Mouse (Mus musculus) embryonic facial prominence, embryonic 14.5 days (tissue): ENCODE data around the gene Ccdc116. TPM values are rescaled to one million over a fixed set of nuclear protein-coding genes. Genes with fewer than 3 reads are reported as not detected.

Experiments
- ATAC-seq: fragments of 200-750 bp; cut with Nextera tagmentation; 2 replicates; pipeline ENCODE4 v1.8.0; 2017; ENCODE audit warnings: low read depth, moderate number of reproducible peaks, moderate TSS enrichment
- DNase-seq: peaks from one replicate; pipeline ENCODE4 v3.0.0-alpha.2; 2015; ENCODE audit warnings: low spot score
- H3K27ac ChIP-seq: fragments of 300-500 bp; sonication (generic); replicated peaks from 2 replicates; pipeline ENCODE4 v1.5.1; 2014; ENCODE audit warnings: low read depth, mild to moderate bottlenecking, low read length, moderate library complexity
- H3K27me3 ChIP-seq: fragments of 300-500 bp; sonication (generic); replicated peaks from 2 replicates; pipeline ENCODE4 v1.6.1; 2014; ENCODE audit warnings: low read length; ENCODE audit not compliant: control insufficient read depth, insufficient read depth
- H3K36me3 ChIP-seq: fragments of 300-500 bp; sonication (generic); 2 replicates; pipeline ENCODE4 v1.6.1; 2014; ENCODE audit warnings: low read length, mixed read lengths; ENCODE audit not compliant: control insufficient read depth, insufficient read depth
- H3K4me1 ChIP-seq: fragments of 300-500 bp; sonication (generic); 2 replicates; pipeline ENCODE4 v1.6.1; 2014; ENCODE audit warnings: antibody characterized with exemption, low read length; ENCODE audit not compliant: control insufficient read depth, insufficient read depth
- H3K4me2 ChIP-seq: fragments of 300-500 bp; sonication (generic); 2 replicates; pipeline ENCODE4 v1.6.1; 2014; ENCODE audit warnings: low read depth, mild to moderate bottlenecking, low read length, moderate library complexity, mixed read lengths
- H3K4me3 ChIP-seq: fragments of 300-500 bp; sonication (generic); 2 replicates; pipeline ENCODE4 v1.5.1; 2014; ENCODE audit warnings: low read depth, mild to moderate bottlenecking, low read length
- H3K9ac ChIP-seq: fragments of 300-500 bp; sonication (generic); 2 replicates; pipeline ENCODE4 v1.6.1; 2014; ENCODE audit warnings: low read depth, mild to moderate bottlenecking, low read length, moderate library complexity, mixed read lengths
- H3K9me3 ChIP-seq: fragments of 300-500 bp; sonication (generic); 2 replicates; pipeline ENCODE4 v1.6.1; 2016; ENCODE audit warnings: low read length; ENCODE audit not compliant: control insufficient read depth
- WGBS: fragments of 180-500 bp; shearing (Covaris S2); extraction: QIAGEN DNeasy Blood & Tissue Kit; methylation state at CpG from one replicate; pipeline ENCODE4 v1.1.7; 2014; 5-methylcytosine and 5-hydroxymethylcytosine counted together
- polyA plus RNA-seq: library from polyadenylated mRNA; unstranded; fragments of >200 nt; fragmentation: Nextera tagmentation; extraction: Ambion mirVana; gene quantifications from 2 replicates; pipeline ENCODE4 v1.2.1, GENCODE M21; 2014

Gene Ccdc116
- polyA plus RNA-seq, result 0.60 and 0.94 TPM in 2 replicates

DNA sequence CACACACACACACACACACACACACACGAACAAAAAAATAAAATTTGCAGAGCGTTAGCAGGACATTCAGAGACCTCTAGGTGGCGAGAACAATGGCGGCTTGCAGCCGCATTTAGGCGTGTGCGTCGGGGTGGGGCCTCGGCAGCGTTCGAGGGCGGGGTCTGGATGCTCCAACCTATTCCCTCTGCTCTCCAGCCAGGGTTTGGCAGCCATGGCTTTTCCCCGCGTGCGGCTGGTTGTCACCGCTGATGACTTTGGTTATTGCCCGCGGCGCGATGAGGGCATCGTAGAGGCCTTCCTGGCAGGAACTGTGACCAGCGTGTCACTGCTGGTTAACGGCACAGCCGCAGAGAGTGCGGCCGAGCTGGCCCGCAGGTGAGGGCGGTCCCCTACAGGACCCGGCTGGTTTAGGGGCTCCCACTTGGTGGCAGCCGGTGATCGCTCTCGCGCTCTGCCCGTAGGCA is at the start of gene Ccdc116:
Ccdc116 (minus strand) TSS at position 458 of the 464 bp plus-strand sequence.
- peak within 1 kb of the TSS; percentile 65 for H3K4me3 ChIP-seq
- WGBS, result 0% methylated on average over 20 of the region's 34 CpGs
- ATAC-seq, result peak; percentile 89

GRCm38 (mm10) chr16:17193823-17194222 is 46.8 kb upstream of the Ccdc116 start:
- Histone ChIP-seq H3K9me3 (no peaks in the 10 kb centered on the region), H3K36me3 (0 out of 2 replicates have a peak, but pooled peaks cover 8% of the 10 kb centered on the region), H3K4me1 (no peaks in the 10 kb centered on the region), H3K9ac (no peak overlapping the region), H3K4me3 (no peak overlapping the region), H3K27ac (no peak overlapping the region), H3K27me3 (no peaks in the 10 kb centered on the region), H3K4me2 (no peak overlapping the region)
- DNase-seq (no peak), ATAC-seq (no peak)
- 93% methylated on average over 4 of the region's 4 CpGs for WGBS

More for the DNA sequence above, at the start of gene Ccdc116:
- H3K27me3 ChIP-seq, result peaks cover 4% of the 10 kb centered on the region; the same call in 1 of the 2 replicates
- no peak within 1 kb of the TSS for H3K27ac ChIP-seq
- H3K4me2 ChIP-seq, result peak within 1 kb of the TSS; percentile 100
- H3K9me3 ChIP-seq, result no peaks in the 10 kb centered on the region
- peaks cover 8% of the 10 kb centered on the region; the same call in 1 of the 2 replicates for H3K36me3 ChIP-seq
- DNase-seq, result peak; percentile 94
- H3K9ac ChIP-seq, result peak within 1 kb of the TSS; percentile 66
- H3K4me1 ChIP-seq, result peaks cover 6% of the 10 kb centered on the region; the same call in 1 of the 2 replicates

DNA sequence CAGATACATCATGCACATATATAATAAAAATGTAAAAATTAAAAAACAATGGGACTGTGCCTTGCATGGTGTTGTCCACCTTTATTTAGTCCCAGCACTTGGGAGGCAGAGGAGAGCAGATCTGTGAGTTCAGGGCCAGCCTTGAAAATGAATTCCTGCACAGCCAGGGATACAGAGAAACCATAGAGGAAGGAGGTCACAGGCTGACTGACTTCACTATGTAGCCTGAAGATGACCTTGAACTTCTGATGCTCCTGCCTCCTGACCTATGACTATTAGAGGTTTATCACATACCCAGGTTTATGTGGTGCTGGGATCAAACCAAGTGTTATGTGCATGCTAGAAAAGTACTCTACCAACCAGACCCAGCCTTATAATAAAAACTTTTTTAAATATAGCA is 38.4 kb upstream of the Ccdc116 start:
- Histone ChIP-seq H3K27me3 (no peaks in the 10 kb centered on the region), H3K9me3 (0 out of 2 replicates have a peak, but pooled peaks cover 5% of the 10 kb centered on the region), H3K4me2 (no peak overlapping the region), H3K9ac (no peak overlapping the region), H3K4me3 (no peak overlapping the region), H3K27ac (no peak overlapping the region), H3K4me1 (no peaks in the 10 kb centered on the region), H3K36me3 (peaks cover 20% of the 10 kb centered on the region)
- DNase-seq (no peak), ATAC-seq (no peak)

DNA sequence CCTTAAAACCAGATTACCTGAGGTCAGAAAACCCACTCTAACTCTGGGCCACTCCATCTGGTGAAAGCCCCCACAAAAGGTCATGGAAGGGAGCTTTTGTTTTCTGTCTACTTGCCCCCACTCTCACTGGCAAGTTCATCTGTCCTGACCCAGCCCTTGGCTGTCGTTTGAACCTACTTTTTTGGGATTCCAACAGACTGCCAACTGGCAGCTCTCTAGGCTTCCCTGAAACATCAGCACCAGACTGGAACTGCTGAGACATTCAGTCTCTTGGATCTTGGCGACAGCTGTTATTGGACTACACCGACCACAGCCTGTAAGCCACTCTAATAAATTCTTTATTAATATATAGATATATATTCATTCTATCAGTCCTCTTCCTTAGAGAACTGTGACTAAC is 36.0 kb upstream of the Ccdc116 start:
- Histone ChIP-seq H3K36me3 (peaks cover 25% of the 10 kb centered on the region), H3K9me3 (0 out of 2 replicates have a peak, but pooled peaks cover 5% of the 10 kb centered on the region), H3K27ac (no peak overlapping the region), H3K9ac (no peak overlapping the region), H3K4me1 (no peaks in the 10 kb centered on the region), H3K27me3 (no peaks in the 10 kb centered on the region), H3K4me2 (no peak overlapping the region), H3K4me3 (no peak overlapping the region)
- ATAC-seq (no peak), DNase-seq (no peak)
- WGBS, result 79% methylated on average over 3 of the region's 3 CpGs

- no peaks in the 10 kb centered on the region for H3K27me3 ChIP-seq
- DNase-seq (no peak), ATAC-seq (no peak)
- H3K4me3 ChIP-seq, result no peak overlapping the region
- H3K4me1 ChIP-seq, result no peaks in the 10 kb centered on the region
- no peak overlapping the region for H3K9ac ChIP-seq
- H3K9me3 ChIP-seq, result 0 out of 2 replicates have a peak, but pooled peaks cover 5% of the 10 kb centered on the region
- peaks cover 21% of the 10 kb centered on the region for H3K36me3 ChIP-seq
- no peak overlapping the region for H3K27ac ChIP-seq
- WGBS, result 78% methylated on average over 2 of the region's 2 CpGs
- no peak overlapping the region for H3K4me2 ChIP-seq
Observed at GRCm38 (mm10) chr16:17182136-17182535, 35.1 kb upstream of the Ccdc116 start.

DNA sequence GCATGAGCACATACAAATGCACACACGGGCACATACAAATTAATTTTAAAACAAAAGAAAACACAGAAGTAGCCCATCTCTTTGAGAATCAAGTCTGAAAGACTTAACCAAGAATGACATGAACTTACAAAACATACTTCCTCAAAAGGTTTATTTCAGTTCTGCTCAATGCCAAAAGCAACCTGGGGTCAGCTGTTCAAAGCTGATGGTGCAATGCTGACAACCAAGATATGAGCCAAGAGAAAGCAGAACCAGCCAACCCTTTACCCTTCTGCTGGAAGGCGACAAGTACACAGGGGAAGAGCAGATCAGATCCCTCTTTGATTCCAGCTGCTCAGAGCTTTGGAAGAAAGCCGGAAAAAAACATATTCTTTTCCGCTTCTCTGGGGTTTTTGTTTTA is 34.4 kb upstream of the Ccdc116 start:
- Histone ChIP-seq H3K9me3 (0 out of 2 replicates have a peak, but pooled peaks cover 5% of the 10 kb centered on the region), H3K27ac (no peak overlapping the region), H3K4me3 (no peak overlapping the region), H3K36me3 (peaks cover 20% of the 10 kb centered on the region), H3K27me3 (no peaks in the 10 kb centered on the region), H3K4me1 (no peaks in the 10 kb centered on the region), H3K9ac (no peak overlapping the region), H3K4me2 (no peak overlapping the region)
- 82% methylated on average over 4 of the region's 4 CpGs for WGBS
- ATAC-seq (no peak), DNase-seq (no peak)

DNA sequence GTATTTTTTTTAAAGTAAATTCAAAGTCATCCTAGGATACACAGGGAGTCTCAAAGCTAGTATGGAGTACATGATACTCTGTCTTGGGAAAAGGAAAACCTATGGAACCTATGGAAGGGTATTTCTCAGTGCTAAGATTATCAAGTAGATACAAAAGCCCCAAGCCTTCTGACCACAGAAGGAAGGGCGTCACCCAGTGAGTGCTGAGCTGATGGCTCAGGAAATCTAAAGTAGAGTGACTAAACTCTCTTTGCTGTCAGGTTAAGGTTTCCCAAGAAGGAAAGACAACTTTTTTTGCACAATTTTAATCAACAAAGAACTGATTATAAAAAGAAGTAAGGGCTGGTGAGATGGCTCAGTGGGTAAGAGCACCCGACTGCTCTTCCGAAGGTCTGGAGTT is 32.7 kb upstream of the Ccdc116 start:
- Histone ChIP-seq H3K4me1 (no peaks in the 10 kb centered on the region), H3K9ac (no peak overlapping the region), H3K4me2 (no peak overlapping the region), H3K9me3 (no peaks in the 10 kb centered on the region), H3K4me3 (no peak overlapping the region), H3K27ac (no peak overlapping the region), H3K36me3 (peaks cover 29% of the 10 kb centered on the region), H3K27me3 (no peaks in the 10 kb centered on the region)
- WGBS, result 93% methylated on average over 3 of the region's 3 CpGs
- DNase-seq, result no peak
- ATAC-seq, result no peak

GRCm38 (mm10) chr16:17177623-17178170 is 30.7 kb upstream of the Ccdc116 start:
- DNase-seq, result no peak
- no peak overlapping the region for H3K9ac ChIP-seq
- H3K36me3 ChIP-seq, result peaks cover 40% of the 10 kb centered on the region
- no peaks in the 10 kb centered on the region for H3K9me3 ChIP-seq
- WGBS, result 100% methylated on average over 1 of the region's 1 CpGs
- no peak overlapping the region for H3K27ac ChIP-seq
- no peaks in the 10 kb centered on the region for H3K4me1 ChIP-seq
- no peak overlapping the region for H3K4me2 ChIP-seq
- H3K4me3 ChIP-seq, result no peak overlapping the region
- H3K27me3 ChIP-seq, result no peaks in the 10 kb centered on the region
- no peak for ATAC-seq

DNA sequence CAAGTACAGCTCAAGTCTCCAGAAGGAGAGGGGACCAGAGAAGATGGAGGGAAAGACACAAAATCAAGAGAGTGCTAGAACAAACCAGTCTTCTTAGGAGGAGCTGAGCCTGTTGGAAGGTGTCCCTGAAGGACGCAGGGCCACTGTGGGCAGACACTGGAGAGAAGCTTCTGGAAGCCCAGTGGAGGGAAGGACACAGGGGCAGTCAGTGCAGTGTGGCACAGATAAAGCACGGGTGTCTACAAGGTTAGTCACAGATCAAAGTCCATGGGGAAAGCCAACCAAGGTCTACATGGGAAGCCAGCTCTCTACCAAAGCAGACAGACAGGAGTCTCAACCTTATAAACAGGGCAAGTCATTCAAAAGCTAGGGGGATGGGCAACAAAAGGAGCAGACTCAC is 28.7 kb upstream of the Ccdc116 start:
- Histone ChIP-seq H3K27me3 (no peaks in the 10 kb centered on the region), H3K36me3 (peaks cover 59% of the 10 kb centered on the region), H3K4me1 (no peaks in the 10 kb centered on the region), H3K27ac (no peak overlapping the region), H3K9ac (no peak overlapping the region), H3K9me3 (no peaks in the 10 kb centered on the region), H3K4me3 (no peak overlapping the region), H3K4me2 (no peak overlapping the region)
- DNase-seq, result no peak
- no peak for ATAC-seq
- WGBS, result 89% methylated on average over 2 of the region's 2 CpGs
